Mouse (Mus musculus) granulocyte monocyte progenitor cell, adult 5-6 weeks (primary cell): ENCODE measurements around the gene Srsf2. TPM values are rescaled to one million over a fixed set of nuclear protein-coding genes. Genes with fewer than 3 reads are reported as not detected.
"Not testable (repeated sequence)": the region's sequence is repeated elsewhere in the genome, so short reads cannot be mapped to it uniquely, and the experiment has no call there.

Source experiments
- ATAC-seq: replicated peaks from 2 replicates; pipeline ENCODE4 v1.8.0; 2016; ENCODE audit warnings: mild to moderate bottlenecking, moderate TSS enrichment, inconsistent platforms; ENCODE audit not compliant: poor library complexity, severe bottlenecking
- total RNA-seq, 2 experiments: library from RNA; stranded (forward) in 1 of 2; stranded (reverse) in 1 of 2; fragments of 200-712, 200-1000 nt in 1 of 2; fragments of >200 nt in 1 of 2; fragmentation: Nextera tagmentation in 1 of 2; gene quantifications; 2 replicates each; pipeline ENCODE4 v1.2.3; 2014 to 2017

The Srsf2 gene
- total RNA-seq, 2 experiments from 2014 or later, result 356 to 818 TPM

- ATAC-seq, result no peak
Observed at GRCm38 (mm10) chr11:116837441-116837840, 15.5 kb downstream of the Srsf2 start.

- peak; percentile 89 for ATAC-seq
Observed at GRCm38 (mm10) chr11:116836283-116836682, 16.6 kb downstream of the Srsf2 start.

- no peak for ATAC-seq
Observed at GRCm38 (mm10) chr11:116834954-116835353, 17.9 kb downstream of the Srsf2 start.

GRCm38 (mm10) chr11:116832172-116832685 lies 20.7 kb downstream of the Srsf2 start:
- ATAC-seq, result no peak

- ATAC-seq, result peak; percentile 77
Observed at GRCm38 (mm10) chr11:116827534-116828165, 25.2 kb downstream of the Srsf2 start, which contains the start of gene Mxra7. TSS of gene Mxra7 (minus strand) at chr11:116828046.

GRCm38 (mm10) chr11:116826550-116827504 lies 26.1 kb downstream of the Srsf2 start:
- no peak for ATAC-seq

- ATAC-seq, result no peak
Observed at GRCm38 (mm10) chr11:116825230-116825629, 27.7 kb downstream of the Srsf2 start.

- not testable (repeated sequence) for ATAC-seq
Observed at GRCm38 (mm10) chr11:116823885-116824284, 29.0 kb downstream of the Srsf2 start.

- no peak for ATAC-seq
Observed at GRCm38 (mm10) chr11:116823255-116823654, 29.6 kb downstream of the Srsf2 start.

GRCm38 (mm10) chr11:116822626-116823025 lies 30.3 kb downstream of the Srsf2 start:
- ATAC-seq, result no peak

- no peak for ATAC-seq
Observed at GRCm38 (mm10) chr11:116822215-116822614, 30.7 kb downstream of the Srsf2 start.

- ATAC-seq, result no peak
Observed at GRCm38 (mm10) chr11:116821057-116821940, 31.6 kb downstream of the Srsf2 start.

- ATAC-seq, result no peak
Observed at GRCm38 (mm10) chr11:116819932-116820593, 32.8 kb downstream of the Srsf2 start.

GRCm38 (mm10) chr11:116818722-116819121 lies 34.2 kb downstream of the Srsf2 start:
- no peak for ATAC-seq

GRCm38 (mm10) chr11:116817567-116817966 lies 35.3 kb downstream of the Srsf2 start:
- ATAC-seq, result no peak

- no peak for ATAC-seq
Observed at GRCm38 (mm10) chr11:116816769-116817168, 36.1 kb downstream of the Srsf2 start.

- no peak for ATAC-seq
Observed at GRCm38 (mm10) chr11:116814884-116815415, 37.9 kb downstream of the Srsf2 start.

- ATAC-seq, result peak; percentile 62
Observed at GRCm38 (mm10) chr11:116814076-116814883, 38.6 kb downstream of the Srsf2 start.
